Mouse (Mus musculus) lung, embryonic 14.5 days (tissue): ENCODE results near the gene Rpl36a. TPM values are rescaled to one million over a fixed set of nuclear protein-coding genes. Genes with fewer than 3 reads are reported as not detected.
A peak's percentile ranks its signal among the peaks of the same experiment; 100 is the strongest.

ENCODE experiments used
- ATAC-seq: fragments of 200-750 bp; cut with Nextera tagmentation; 2 replicates; pipeline ENCODE4 v1.8.0; 2017; ENCODE audit warnings: mild to moderate bottlenecking, moderate TSS enrichment, moderate library complexity; ENCODE audit not compliant: insufficient read depth
- DNase-seq: peaks from one replicate; pipeline ENCODE4 v3.0.0-alpha.2; 2015
- H3K27ac ChIP-seq: fragments of 300-500 bp; sonication (generic); 2 replicates; pipeline ENCODE4 v1.5.1; 2014; ENCODE audit warnings: low read depth, mild to moderate bottlenecking, moderate library complexity
- H3K27me3 ChIP-seq: fragments of 300-500 bp; sonication (generic); 2 replicates; pipeline ENCODE4 v1.6.1; 2014; ENCODE audit warnings: low read length, control low read depth; ENCODE audit not compliant: insufficient read depth
- H3K36me3 ChIP-seq: fragments of 300-500 bp; sonication (generic); 2 replicates; pipeline ENCODE4 v1.6.1; 2014; ENCODE audit warnings: control low read depth; ENCODE audit not compliant: insufficient read depth
- H3K4me1 ChIP-seq: fragments of 300-500 bp; sonication (generic); 2 replicates; pipeline ENCODE4 v1.6.1; 2014; ENCODE audit warnings: antibody characterized with exemption, control low read depth; ENCODE audit not compliant: insufficient read depth
- H3K4me2 ChIP-seq: fragments of 300-500 bp; sonication (generic); 2 replicates; pipeline ENCODE4 v1.6.1; 2014; ENCODE audit warnings: mild to moderate bottlenecking
- H3K4me3 ChIP-seq: fragments of 300-500 bp; sonication (generic); 2 replicates; pipeline ENCODE4 v1.5.1; 2014; ENCODE audit warnings: low read depth, low read length
- H3K9ac ChIP-seq: fragments of 300-500 bp; sonication (generic); 2 replicates; pipeline ENCODE4 v1.6.1; 2014
- H3K9me3 ChIP-seq: fragments of 300-500 bp; sonication (generic); 2 replicates; pipeline ENCODE4 v1.6.1; 2016; ENCODE audit warnings: low read depth, low read length, control low read depth
- CTCF ChIP-seq: IDR thresholded peaks from 2 replicates; pipeline ENCODE4 v1.5.1; 2016; ENCODE audit warnings: antibody characterized with exemption, low read depth
- whole genome bisulfite sequencing: fragments of 180-500 bp; shearing (Covaris S2); extraction: QIAGEN DNeasy Blood & Tissue Kit; methylation state at CpG from one replicate; pipeline ENCODE4 v1.1.7; 2014; 5-methylcytosine and 5-hydroxymethylcytosine counted together
- polyA plus RNA-seq: library from polyadenylated mRNA; unstranded; fragments of >200 nt; fragmentation: Nextera tagmentation; extraction: Ambion mirVana; gene quantifications from 2 replicates; pipeline ENCODE4 v1.2.1, GENCODE M21; 2014

The Rpl36a gene
- polyA plus RNA-seq, 1 experiment from 2014 or later: 491 TPM

DNA sequence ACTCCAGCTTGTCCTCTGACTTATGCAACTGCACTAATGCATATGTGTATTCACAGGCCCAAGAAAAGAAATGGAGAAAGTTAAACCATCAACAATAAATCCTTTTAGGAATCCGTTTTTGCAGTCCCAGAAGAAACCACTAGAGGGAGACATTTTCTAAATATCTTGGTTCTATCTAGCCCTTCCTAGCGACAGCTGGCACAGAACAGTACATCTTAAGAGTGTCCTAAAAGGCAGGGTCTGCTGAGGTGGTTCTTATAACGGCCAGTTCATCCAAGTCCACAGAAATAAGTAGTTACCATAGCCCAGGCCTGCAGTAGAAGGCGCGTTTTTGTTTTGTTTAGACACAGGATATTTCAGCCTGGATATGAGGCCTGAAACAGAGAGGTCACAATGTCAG lies 34.6 kb upstream of the Rpl36a start:
- DNase-seq (peak; percentile 85), ATAC-seq (peak; percentile 49; the same call in 1 of the 2 replicates)
- Histone ChIP-seq H3K4me3 (no peak overlapping the region), H3K4me2 (no peak overlapping the region), H3K27ac (no peak overlapping the region), H3K36me3 (no peaks in the 10 kb centered on the region), H3K9ac (no peak overlapping the region), H3K9me3 (no peaks in the 10 kb centered on the region), H3K4me1 (no peaks in the 10 kb centered on the region), H3K27me3 (no peaks in the 10 kb centered on the region)
- TF ChIP-seq CTCF: peak; percentile 58
- 13% methylated on average over 5 of the region's 5 CpGs for WGBS

DNA sequence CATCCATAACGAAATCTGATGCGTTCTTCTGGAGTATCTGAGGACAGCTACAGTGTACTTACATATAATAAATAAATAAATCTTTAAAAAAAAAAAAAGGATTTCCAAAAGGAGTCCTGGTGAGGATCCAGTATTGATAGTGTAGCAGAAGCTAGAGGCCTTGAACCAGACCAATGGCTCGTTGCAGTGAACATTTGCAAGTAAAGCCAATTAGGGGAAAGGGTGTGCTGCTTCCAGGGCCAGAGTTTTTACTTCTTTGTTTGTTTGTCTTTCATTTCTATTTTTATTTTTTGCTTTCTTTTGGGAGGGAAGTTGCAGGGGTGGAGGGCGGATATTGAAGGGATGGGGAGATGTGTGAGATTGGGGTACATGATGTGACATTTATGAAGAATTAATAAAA lies 32.1 kb upstream of the Rpl36a start:
- no peak overlapping the region for H3K4me3 ChIP-seq
- DNase-seq (no peak), ATAC-seq (no peak)
- no peak overlapping the region for H3K4me2 ChIP-seq
- H3K27ac ChIP-seq: no peak overlapping the region
- H3K9ac ChIP-seq: no peak overlapping the region
- H3K27me3 ChIP-seq: no peaks in the 10 kb centered on the region
- H3K4me1 ChIP-seq: no peaks in the 10 kb centered on the region
- no peak for TF ChIP-seq CTCF
- H3K9me3 ChIP-seq: no peaks in the 10 kb centered on the region
- 93% methylated on average over 2 of the region's 4 CpGs for WGBS
- no peaks in the 10 kb centered on the region for H3K36me3 ChIP-seq

GRCm38 (mm10) chrX:134554425-134554824 lies 31.0 kb upstream of the Rpl36a start:
- Histone ChIP-seq H3K9ac (no peak overlapping the region), H3K4me3 (no peak overlapping the region), H3K9me3 (no peaks in the 10 kb centered on the region), H3K36me3 (no peaks in the 10 kb centered on the region), H3K27me3 (no peaks in the 10 kb centered on the region), H3K27ac (no peak overlapping the region), H3K4me2 (no peak overlapping the region), H3K4me1 (no peaks in the 10 kb centered on the region)
- DNase-seq: no peak
- no peak for TF ChIP-seq CTCF
- 63% methylated on average over 6 of the region's 6 CpGs for WGBS
- no peak for ATAC-seq

- no peak for DNase-seq
- H3K27me3 ChIP-seq: no peaks in the 10 kb centered on the region; the same call in 1 of the 2 replicates
- no peak for TF ChIP-seq CTCF
- H3K4me3 ChIP-seq: no peak overlapping the region
- H3K4me1 ChIP-seq: no peaks in the 10 kb centered on the region
- H3K9ac ChIP-seq: no peak overlapping the region
- no peak overlapping the region for H3K4me2 ChIP-seq
- no peaks in the 10 kb centered on the region for H3K9me3 ChIP-seq
- WGBS: 61% methylated on average over 4 of the region's 4 CpGs
- ATAC-seq: no peak
- H3K27ac ChIP-seq: no peak overlapping the region
- no peaks in the 10 kb centered on the region for H3K36me3 ChIP-seq
Observed at GRCm38 (mm10) chrX:134564326-134564725, 21.1 kb upstream of the Rpl36a start.

DNA sequence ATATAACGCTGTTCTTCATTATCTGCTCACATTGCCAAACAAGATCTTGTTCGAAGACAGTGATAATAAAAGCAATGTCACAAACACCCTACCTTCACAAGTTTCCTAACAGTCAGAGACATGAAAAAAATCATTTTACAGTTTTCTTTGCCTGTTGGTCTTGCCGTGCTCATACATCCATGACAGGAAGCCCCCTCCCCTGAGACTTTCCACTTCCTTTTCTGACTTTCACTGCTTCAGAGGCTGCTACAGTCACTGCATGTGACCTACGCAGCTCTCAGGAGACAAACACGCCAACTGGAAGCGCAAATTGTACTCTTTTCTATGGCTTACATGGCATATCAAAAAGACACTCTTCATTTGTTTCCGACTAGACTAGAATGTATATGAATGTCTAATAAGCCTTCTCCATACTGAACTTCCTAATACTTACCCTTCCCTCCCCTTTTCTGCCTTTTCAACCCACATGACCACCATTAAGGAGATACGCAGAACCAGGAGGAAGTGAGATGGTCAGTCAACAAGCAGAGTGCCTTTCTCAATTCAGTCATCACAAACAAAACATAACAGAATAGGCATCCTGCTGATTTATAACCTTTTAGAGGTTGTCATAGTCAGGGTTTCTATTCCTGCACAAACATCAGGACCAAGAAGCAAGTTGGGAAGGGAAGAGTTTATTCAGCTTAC lies 18.8 kb upstream of the Rpl36a start:
- Histone ChIP-seq H3K4me1 (no peaks in the 10 kb centered on the region), H3K4me2 (no peak overlapping the region), H3K4me3 (no peak overlapping the region), H3K27ac (no peak overlapping the region), H3K36me3 (no peaks in the 10 kb centered on the region), H3K9me3 (no peaks in the 10 kb centered on the region), H3K27me3 (no peaks in the 10 kb centered on the region; the same call in 1 of the 2 replicates), H3K9ac (no peak overlapping the region)
- ATAC-seq (no peak), DNase-seq (no peak)
- no peak for TF ChIP-seq CTCF
- 74% methylated on average over 8 of the region's 8 CpGs for WGBS

GRCm38 (mm10) chrX:134577896-134578295 lies 7.6 kb upstream of the Rpl36a start:
- no peak overlapping the region for H3K4me3 ChIP-seq
- H3K27ac ChIP-seq: no peak overlapping the region
- no peak for DNase-seq
- no peak overlapping the region for H3K9ac ChIP-seq
- WGBS: 85% methylated on average over 4 of the region's 4 CpGs
- no peak for ATAC-seq
- no peak overlapping the region for H3K4me2 ChIP-seq
- TF ChIP-seq CTCF: no peak
- no peaks in the 10 kb centered on the region for H3K27me3 ChIP-seq
- H3K36me3 ChIP-seq: no peaks in the 10 kb centered on the region
- H3K9me3 ChIP-seq: no peaks in the 10 kb centered on the region
- H3K4me1 ChIP-seq: no peaks in the 10 kb centered on the region

- no peaks in the 10 kb centered on the region for H3K4me1 ChIP-seq
- TF ChIP-seq CTCF: no peak
- 81% methylated on average over 14 of the region's 14 CpGs for WGBS
- H3K27ac ChIP-seq: no peak overlapping the region
- H3K4me2 ChIP-seq: no peak overlapping the region
- H3K4me3 ChIP-seq: no peak overlapping the region
- H3K9me3 ChIP-seq: no peaks in the 10 kb centered on the region
- no peaks in the 10 kb centered on the region for H3K36me3 ChIP-seq
- no peaks in the 10 kb centered on the region for H3K27me3 ChIP-seq
- ATAC-seq: no peak
- H3K9ac ChIP-seq: no peak overlapping the region
- no peak for DNase-seq
Observed at GRCm38 (mm10) chrX:134580528-134581305, 4.7 kb upstream of the Rpl36a start.
